Mouse (Mus musculus) liver, embryonic 15.5 days (tissue): Measurements from ENCODE around the gene Gsto1. TPM values are rescaled to one million over a fixed set of nuclear protein-coding genes. Genes with fewer than 3 reads are reported as not detected.

Source experiments
- ATAC-seq: fragments of 200-750 bp; cut with Nextera tagmentation; 2 replicates; pipeline ENCODE4 v1.8.0; 2017; ENCODE audit warnings: moderate number of reproducible peaks, mild to moderate bottlenecking, moderate library complexity; ENCODE audit not compliant: insufficient read depth
- H3K27ac ChIP-seq: fragments of 300-500 bp; sonication (generic); replicated peaks from 2 replicates; pipeline ENCODE4 v1.5.1; 2015; ENCODE audit warnings: mild to moderate bottlenecking, inconsistent platforms
- H3K27me3 ChIP-seq: fragments of 300-500 bp; sonication (generic); 2 replicates; pipeline ENCODE4 v1.6.1; 2015; ENCODE audit warnings: mild to moderate bottlenecking, inconsistent platforms
- H3K36me3 ChIP-seq: fragments of 300-500 bp; sonication (generic); replicated peaks from 2 replicates; pipeline ENCODE4 v1.6.1; 2015; ENCODE audit warnings: moderate library complexity, mild to moderate bottlenecking, inconsistent platforms
- H3K4me1 ChIP-seq: fragments of 300-500 bp; sonication (generic); replicated peaks from 2 replicates; pipeline ENCODE4 v1.6.1; 2015; ENCODE audit warnings: inconsistent platforms
- H3K4me2 ChIP-seq: fragments of 300-500 bp; sonication (generic); 2 replicates; pipeline ENCODE4 v1.6.1; 2015; ENCODE audit warnings: moderate library complexity, mild to moderate bottlenecking, inconsistent platforms
- H3K4me3 ChIP-seq: fragments of 300-500 bp; sonication (generic); replicated peaks from 2 replicates; pipeline ENCODE4 v1.5.1; 2015; ENCODE audit warnings: mild to moderate bottlenecking, inconsistent platforms
- H3K9ac ChIP-seq: fragments of 300-500 bp; sonication (generic); 2 replicates; pipeline ENCODE4 v1.6.1; 2015; ENCODE audit warnings: moderate library complexity, mild to moderate bottlenecking, inconsistent platforms
- H3K9me3 ChIP-seq: fragments of 300-500 bp; sonication (generic); replicated peaks from 2 replicates; pipeline ENCODE4 v1.6.1; 2016; ENCODE audit warnings: inconsistent platforms
- WGBS: fragments of 180-500 bp; shearing (Covaris S2); methylation state at CpG from one replicate; pipeline ENCODE4 v1.1.7; 2015; ENCODE audit warnings: mixed read lengths; ENCODE audit not compliant: insufficient replicate concordance; 5-methylcytosine and 5-hydroxymethylcytosine counted together
- polyA plus RNA-seq: library from polyadenylated mRNA; unstranded; fragments of >200 nt; fragmentation: Nextera tagmentation; extraction: Ambion mirVana; gene quantifications from 2 replicates; pipeline ENCODE4 v1.2.1, GENCODE M21; 2015

Gene Gsto1
- polyA plus RNA-seq, 1 experiment from 2014 or later, result 122 TPM

GRCm38 (mm10) chr19:47859180-47859579 lies 4.4 kb downstream of the Gsto1 start:
- Histone ChIP-seq H3K4me1 (peaks cover 20% of the 10 kb centered on the region), H3K27me3 (peaks cover 5% of the 10 kb centered on the region; the same call in 1 of the 2 replicates), H3K4me2 (no peak overlapping the region), H3K9me3 (no peaks in the 10 kb centered on the region), H3K36me3 (peaks cover 40% of the 10 kb centered on the region), H3K27ac (no peak overlapping the region), H3K4me3 (no peak overlapping the region), H3K9ac (no peak overlapping the region)
- 75% methylated on average over 8 of the region's 8 CpGs for WGBS
- no peak for ATAC-seq

DNA sequence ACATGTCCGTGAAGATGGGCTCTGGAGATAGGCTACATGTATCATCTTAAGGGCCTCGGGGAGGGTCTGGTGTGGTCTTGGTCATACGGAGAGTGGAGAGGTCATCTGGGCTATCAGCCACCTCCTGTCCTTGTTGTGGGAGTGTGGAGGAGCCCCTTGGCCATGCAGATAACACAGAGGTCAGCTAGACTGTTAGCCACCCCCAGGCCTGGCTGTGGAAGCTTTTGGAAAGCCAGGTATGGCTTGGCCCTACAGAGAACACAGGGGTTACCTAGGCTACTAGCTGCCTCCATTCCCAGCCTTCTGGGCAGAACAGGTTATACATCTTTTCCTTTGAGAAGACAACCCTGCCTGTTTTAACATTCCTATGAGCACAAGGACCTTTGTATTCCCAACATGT lies 7.8 kb downstream of the Gsto1 start:
- Histone ChIP-seq H3K27me3 (peaks cover 3% of the 10 kb centered on the region; the same call in 1 of the 2 replicates), H3K27ac (no peak overlapping the region), H3K9ac (no peak overlapping the region), H3K9me3 (no peaks in the 10 kb centered on the region), H3K36me3 (peaks cover 38% of the 10 kb centered on the region), H3K4me3 (no peak overlapping the region), H3K4me1 (peaks cover 14% of the 10 kb centered on the region), H3K4me2 (no peak overlapping the region)
- 76% methylated on average over 3 of the region's 3 CpGs for WGBS
- ATAC-seq, result no peak

DNA sequence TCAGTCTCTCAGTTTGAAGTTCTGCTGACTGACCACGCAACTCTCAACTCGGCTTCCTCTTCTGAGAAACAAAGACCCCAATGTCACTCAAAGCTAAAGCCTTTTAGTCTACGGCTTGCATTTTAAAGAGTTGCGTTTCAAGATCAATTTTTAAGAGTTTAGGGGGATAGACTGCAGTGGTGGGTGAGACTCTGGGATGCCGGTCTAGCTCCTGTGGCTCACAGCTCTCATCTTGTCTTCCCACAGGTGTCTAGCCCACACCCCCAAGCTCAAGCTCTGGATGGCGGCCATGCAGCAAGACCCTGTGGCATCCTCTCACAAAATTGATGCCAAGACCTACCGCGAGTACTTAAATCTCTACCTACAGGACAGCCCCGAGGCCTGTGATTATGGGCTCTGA lies 9.3 kb downstream of the Gsto1 start:
- no peaks in the 10 kb centered on the region for H3K9me3 ChIP-seq
- H3K4me2 ChIP-seq, result no peak overlapping the region
- no peak overlapping the region for H3K9ac ChIP-seq
- no peak overlapping the region for H3K4me3 ChIP-seq
- ATAC-seq, result no peak
- H3K4me1 ChIP-seq, result peaks cover 14% of the 10 kb centered on the region
- peaks cover 12% of the 10 kb centered on the region; the same call in 1 of the 2 replicates for H3K27me3 ChIP-seq
- peaks cover 26% of the 10 kb centered on the region for H3K36me3 ChIP-seq
- H3K27ac ChIP-seq, result no peak overlapping the region
- WGBS, result 80% methylated on average over 9 of the region's 9 CpGs

GRCm38 (mm10) chr19:47864721-47865120 lies 10.0 kb downstream of the Gsto1 start:
- Histone ChIP-seq H3K4me3 (peak overlapping the region; percentile 77), H3K36me3 (peaks cover 19% of the 10 kb centered on the region), H3K9ac (no peak overlapping the region), H3K4me2 (peak overlapping the region; percentile 97), H3K9me3 (no peaks in the 10 kb centered on the region), H3K4me1 (peaks cover 14% of the 10 kb centered on the region), H3K27ac (no peak overlapping the region), H3K27me3 (peaks cover 14% of the 10 kb centered on the region; the same call in 1 of the 2 replicates)
- no peak for ATAC-seq
- WGBS, result 80% methylated on average over 7 of the region's 7 CpGs

- Histone ChIP-seq H3K36me3 (peaks cover 12% of the 10 kb centered on the region), H3K4me2 (peak within 1 kb of the TSS; percentile 97), H3K9me3 (no peaks in the 10 kb centered on the region), H3K27me3 (peaks cover 14% of the 10 kb centered on the region; the same call in 1 of the 2 replicates), H3K4me3 (peak within 1 kb of the TSS; percentile 77), H3K9ac (peak within 1 kb of the TSS; percentile 73), H3K27ac (0 out of 2 replicates have a peak within 1 kb of the TSS, but pooled peaks have one; percentile 55), H3K4me1 (peaks cover 14% of the 10 kb centered on the region)
- ATAC-seq, result peak; percentile 100
- under 1% methylated on average over 49 of the region's 49 CpGs for WGBS
These were observed 10.7 kb downstream of the Gsto1 start, which contains the start of gene Gsto2 for GRCm38 (mm10) chr19:47865353-47865947. TSS of gene Gsto2 (plus strand) at chr19:47865534.

GRCm38 (mm10) chr19:47867628-47868175 lies 12.9 kb downstream of the Gsto1 start:
- Histone ChIP-seq H3K4me1 (peaks cover 14% of the 10 kb centered on the region), H3K27me3 (peaks cover 27% of the 10 kb centered on the region), H3K36me3 (peaks cover 10% of the 10 kb centered on the region; the same call in 1 of the 2 replicates), H3K27ac (no peak overlapping the region), H3K4me3 (no peak overlapping the region), H3K9me3 (no peaks in the 10 kb centered on the region), H3K4me2 (no peak overlapping the region), H3K9ac (no peak overlapping the region)
- 40% methylated on average over 4 of the region's 4 CpGs for WGBS
- no peak for ATAC-seq

- Histone ChIP-seq H3K4me2 (no peak overlapping the region), H3K27ac (no peak overlapping the region), H3K36me3 (peaks cover 4% of the 10 kb centered on the region; the same call in 1 of the 2 replicates), H3K9ac (no peak overlapping the region), H3K4me1 (peaks cover 14% of the 10 kb centered on the region), H3K4me3 (no peak overlapping the region), H3K27me3 (peaks cover 28% of the 10 kb centered on the region), H3K9me3 (no peaks in the 10 kb centered on the region)
- ATAC-seq, result no peak
- whole genome bisulfite sequencing, result 53% methylated on average over 4 of the region's 4 CpGs
These were observed 14.2 kb downstream of the Gsto1 start for GRCm38 (mm10) chr19:47868951-47869350.

GRCm38 (mm10) chr19:47869516-47869915 lies 14.7 kb downstream of the Gsto1 start:
- no peak for ATAC-seq
- Histone ChIP-seq H3K4me2 (no peak overlapping the region), H3K4me3 (no peak overlapping the region), H3K27ac (no peak overlapping the region), H3K9ac (no peak overlapping the region), H3K36me3 (no peaks in the 10 kb centered on the region), H3K9me3 (no peaks in the 10 kb centered on the region), H3K4me1 (peaks cover 14% of the 10 kb centered on the region), H3K27me3 (peaks cover 32% of the 10 kb centered on the region)
- 43% methylated on average over 3 of the region's 3 CpGs for WGBS

DNA sequence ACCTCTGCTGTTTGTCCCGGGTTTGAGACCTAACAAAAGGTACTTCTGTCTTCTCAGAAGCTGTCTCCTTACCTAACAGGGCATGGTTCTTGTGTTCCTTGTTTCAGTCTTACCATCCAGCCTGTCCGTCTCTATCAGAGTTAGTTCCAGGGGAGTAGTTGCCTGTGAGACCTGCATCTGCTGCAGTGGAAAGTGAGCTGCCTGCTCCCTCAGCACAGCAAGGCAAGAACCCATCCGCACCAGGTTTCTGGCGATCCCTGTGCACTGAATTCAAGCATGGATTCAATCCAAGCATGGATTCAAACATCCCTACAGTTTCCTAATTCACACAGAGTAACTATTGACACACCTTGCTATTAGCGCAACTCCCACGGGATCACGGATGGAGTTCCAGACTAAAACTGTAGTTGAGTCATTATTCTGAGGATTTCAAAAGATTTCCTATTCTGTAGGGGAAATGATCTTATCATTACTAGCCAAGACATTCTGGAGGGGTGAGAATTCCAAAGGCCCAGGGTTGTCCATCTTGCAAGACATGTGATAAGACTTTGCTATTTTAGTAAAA lies 15.4 kb downstream of the Gsto1 start:
- no peak overlapping the region for H3K4me2 ChIP-seq
- no peaks in the 10 kb centered on the region for H3K9me3 ChIP-seq
- H3K36me3 ChIP-seq, result no peaks in the 10 kb centered on the region
- no peak overlapping the region for H3K9ac ChIP-seq
- H3K4me3 ChIP-seq, result no peak overlapping the region
- peaks cover 34% of the 10 kb centered on the region for H3K27me3 ChIP-seq
- no peak for ATAC-seq
- no peak overlapping the region for H3K27ac ChIP-seq
- H3K4me1 ChIP-seq, result peaks cover 8% of the 10 kb centered on the region; the same call in 1 of the 2 replicates
- 61% methylated on average over 7 of the region's 7 CpGs for WGBS

GRCm38 (mm10) chr19:47871515-47871914 lies 16.7 kb downstream of the Gsto1 start:
- H3K9me3 ChIP-seq, result no peaks in the 10 kb centered on the region
- WGBS, result 33% methylated on average over 10 of the region's 10 CpGs

DNA sequence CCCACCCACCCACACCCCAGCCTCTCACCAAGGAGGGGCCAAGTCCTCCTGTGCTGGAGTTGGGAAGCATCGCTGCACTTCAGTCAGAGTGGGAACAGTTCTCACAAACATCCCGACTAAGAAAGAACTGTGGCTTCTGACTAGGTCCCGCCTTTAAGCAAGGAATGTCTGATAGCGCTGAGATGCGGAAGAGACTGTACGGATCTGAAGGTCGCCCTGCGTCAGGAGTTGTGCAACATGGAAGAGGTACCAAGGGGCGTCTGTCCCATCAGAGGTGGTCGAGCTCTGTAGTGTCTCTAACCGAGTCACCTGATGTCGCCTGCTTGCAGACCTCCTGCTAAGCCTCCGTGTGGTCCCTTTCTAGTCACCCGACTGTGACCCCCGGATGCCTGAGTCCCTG lies 21.5 kb downstream of the Gsto1 start:
- H3K9ac ChIP-seq, result no peak overlapping the region
- peaks cover 33% of the 10 kb centered on the region for H3K27me3 ChIP-seq
- no peaks in the 10 kb centered on the region for H3K36me3 ChIP-seq
- no peaks in the 10 kb centered on the region for H3K4me1 ChIP-seq
- no peaks in the 10 kb centered on the region for H3K9me3 ChIP-seq
- ATAC-seq, result no peak
- H3K4me2 ChIP-seq, result no peak overlapping the region
- H3K4me3 ChIP-seq, result no peak overlapping the region
- no peak overlapping the region for H3K27ac ChIP-seq
- 57% methylated on average over 15 of the region's 15 CpGs for WGBS

More at GRCm38 (mm10) chr19:47871515-47871914, 16.7 kb downstream of the Gsto1 start:
- peaks cover 47% of the 10 kb centered on the region for H3K27me3 ChIP-seq
- no peaks in the 10 kb centered on the region for H3K4me1 ChIP-seq
- ATAC-seq, result no peak
- no peak overlapping the region for H3K4me3 ChIP-seq
- H3K36me3 ChIP-seq, result no peaks in the 10 kb centered on the region
- no peak overlapping the region for H3K27ac ChIP-seq
- no peak overlapping the region for H3K4me2 ChIP-seq
- no peak overlapping the region for H3K9ac ChIP-seq
